Mouse (Mus musculus): ENCODE measurements around the gene Hace1. TPM values are rescaled to one million over a fixed set of nuclear protein-coding genes. Genes with fewer than 3 reads are reported as not detected.
A peak's percentile ranks its signal among the peaks of the same experiment; 100 is the strongest.

The Hace1 gene
- polyA plus RNA-seq, 1 experiment from 2014 or later, result 19.9 TPM

GRCm38 (mm10) chr10:45605853-45606252 is 28.2 kb downstream of the Hace1 start:
- H3K9me3 ChIP-seq (ENCODE audit: control insufficient read depth, low read length), result no peaks in the 10 kb centered on the region
- no peak overlapping the region for H3K27ac ChIP-seq (replicated peaks; ENCODE audit: low read depth, low read length)
- H3K4me3 ChIP-seq (replicated peaks; ENCODE audit: low read depth, low read length), result no peak overlapping the region
- ATAC-seq (ENCODE audit: low FRiP score, low TSS enrichment) (no peak), DNase-seq (no peak)
- 83% methylated on average over 3 of the region's 3 CpGs for WGBS
- peaks cover 7% of the 10 kb centered on the region; the same call in 1 of the 2 replicates for H3K36me3 ChIP-seq (ENCODE audit: control insufficient read depth, insufficient read depth, low read length)
- H3K27me3 ChIP-seq (ENCODE audit: control insufficient read depth, insufficient read depth, low read length), result no peaks in the 10 kb centered on the region
- no peak overlapping the region for H3K9ac ChIP-seq (replicated peaks; ENCODE audit: low read length)
- H3K4me2 ChIP-seq (ENCODE audit: low read length), result no peak overlapping the region
- no peaks in the 10 kb centered on the region for H3K4me1 ChIP-seq (ENCODE audit: control insufficient read depth, insufficient read depth, low read length)

- Histone ChIP-seq H3K4me2 (ENCODE audit: low read length) (no peak overlapping the region), H3K9me3 (ENCODE audit: control insufficient read depth, low read length) (no peaks in the 10 kb centered on the region), H3K4me3 (replicated peaks; ENCODE audit: low read depth, low read length) (no peak overlapping the region), H3K9ac (replicated peaks; ENCODE audit: low read length) (no peak overlapping the region), H3K36me3 (ENCODE audit: control insufficient read depth, insufficient read depth, low read length) (peaks cover 17% of the 10 kb centered on the region; the same call in 1 of the 2 replicates), H3K4me1 (ENCODE audit: control insufficient read depth, insufficient read depth, low read length) (no peaks in the 10 kb centered on the region), H3K27me3 (ENCODE audit: control insufficient read depth, insufficient read depth, low read length) (no peaks in the 10 kb centered on the region), H3K27ac (replicated peaks; ENCODE audit: low read depth, low read length) (no peak overlapping the region)
- WGBS, result 78% methylated on average over 1 of the region's 1 CpGs
- DNase-seq (no peak), ATAC-seq (ENCODE audit: low FRiP score, low TSS enrichment) (no peak)
Measured at GRCm38 (mm10) chr10:45610727-45611126, 33.1 kb downstream of the Hace1 start.

GRCm38 (mm10) chr10:45616012-45616411 is 38.4 kb downstream of the Hace1 start:
- H3K36me3 ChIP-seq (ENCODE audit: control insufficient read depth, insufficient read depth, low read length), result 0 out of 2 replicates have a peak, but pooled peaks cover 13% of the 10 kb centered on the region
- no peak for DNase-seq
- ATAC-seq (ENCODE audit: low FRiP score, low TSS enrichment), result peak; percentile 27; the same call in 1 of the 2 replicates
- H3K4me2 ChIP-seq (ENCODE audit: low read length), result no peak overlapping the region
- H3K9me3 ChIP-seq (ENCODE audit: control insufficient read depth, low read length), result no peaks in the 10 kb centered on the region
- no peaks in the 10 kb centered on the region for H3K4me1 ChIP-seq (ENCODE audit: control insufficient read depth, insufficient read depth, low read length)
- no peak overlapping the region for H3K4me3 ChIP-seq (replicated peaks; ENCODE audit: low read depth, low read length)
- H3K27me3 ChIP-seq (ENCODE audit: control insufficient read depth, insufficient read depth, low read length), result no peaks in the 10 kb centered on the region
- no peak overlapping the region for H3K27ac ChIP-seq (replicated peaks; ENCODE audit: low read depth, low read length)
- 93% methylated on average over 5 of the region's 5 CpGs for WGBS
- no peak overlapping the region for H3K9ac ChIP-seq (replicated peaks; ENCODE audit: low read length)

GRCm38 (mm10) chr10:45619039-45619438 is 41.4 kb downstream of the Hace1 start:
- Histone ChIP-seq H3K4me1 (ENCODE audit: control insufficient read depth, insufficient read depth, low read length) (no peaks in the 10 kb centered on the region), H3K36me3 (ENCODE audit: control insufficient read depth, insufficient read depth, low read length) (0 out of 2 replicates have a peak, but pooled peaks cover 5% of the 10 kb centered on the region), H3K9ac (replicated peaks; ENCODE audit: low read length) (no peak overlapping the region), H3K4me2 (ENCODE audit: low read length) (no peak overlapping the region), H3K27ac (replicated peaks; ENCODE audit: low read depth, low read length) (no peak overlapping the region), H3K4me3 (replicated peaks; ENCODE audit: low read depth, low read length) (no peak overlapping the region), H3K27me3 (ENCODE audit: control insufficient read depth, insufficient read depth, low read length) (no peaks in the 10 kb centered on the region), H3K9me3 (ENCODE audit: control insufficient read depth, low read length) (no peaks in the 10 kb centered on the region)
- DNase-seq (no peak), ATAC-seq (ENCODE audit: low FRiP score, low TSS enrichment) (no peak)
- 87% methylated on average over 3 of the region's 3 CpGs for WGBS

- H3K36me3 ChIP-seq (ENCODE audit: control insufficient read depth, insufficient read depth, low read length), result no peaks in the 10 kb centered on the region
- H3K9ac ChIP-seq (replicated peaks; ENCODE audit: low read length), result no peak overlapping the region
- H3K27ac ChIP-seq (replicated peaks; ENCODE audit: low read depth, low read length), result no peak overlapping the region
- no peaks in the 10 kb centered on the region for H3K4me1 ChIP-seq (ENCODE audit: control insufficient read depth, insufficient read depth, low read length)
- 93% methylated on average over 3 of the region's 3 CpGs for WGBS
- DNase-seq, result no peak
- no peak overlapping the region for H3K4me3 ChIP-seq (replicated peaks; ENCODE audit: low read depth, low read length)
- H3K9me3 ChIP-seq (ENCODE audit: control insufficient read depth, low read length), result no peaks in the 10 kb centered on the region
- H3K27me3 ChIP-seq (ENCODE audit: control insufficient read depth, insufficient read depth, low read length), result no peaks in the 10 kb centered on the region
- H3K4me2 ChIP-seq (ENCODE audit: low read length), result no peak overlapping the region
- ATAC-seq (ENCODE audit: low FRiP score, low TSS enrichment), result no peak
Measured at GRCm38 (mm10) chr10:45631995-45632394, 54.4 kb downstream of the Hace1 start.

- WGBS, result 93% methylated on average over 10 of the region's 10 CpGs
- no peaks in the 10 kb centered on the region for H3K36me3 ChIP-seq (ENCODE audit: control insufficient read depth, insufficient read depth, low read length)
- H3K27me3 ChIP-seq (ENCODE audit: control insufficient read depth, insufficient read depth, low read length), result no peaks in the 10 kb centered on the region
- ATAC-seq (ENCODE audit: low FRiP score, low TSS enrichment), result no peak
- H3K27ac ChIP-seq (replicated peaks; ENCODE audit: low read depth, low read length), result no peak overlapping the region
- no peak overlapping the region for H3K4me2 ChIP-seq (ENCODE audit: low read length)
- no peak overlapping the region for H3K9ac ChIP-seq (replicated peaks; ENCODE audit: low read length)
- H3K4me3 ChIP-seq (replicated peaks; ENCODE audit: low read depth, low read length), result no peak overlapping the region
- no peaks in the 10 kb centered on the region for H3K4me1 ChIP-seq (ENCODE audit: control insufficient read depth, insufficient read depth, low read length)
- DNase-seq, result no peak
- H3K9me3 ChIP-seq (ENCODE audit: control insufficient read depth, low read length), result no peaks in the 10 kb centered on the region
Measured at GRCm38 (mm10) chr10:45632641-45633040, 55.0 kb downstream of the Hace1 start.

- Histone ChIP-seq H3K9me3 (ENCODE audit: control insufficient read depth, low read length) (no peaks in the 10 kb centered on the region), H3K4me3 (replicated peaks; ENCODE audit: low read depth, low read length) (no peak overlapping the region), H3K4me2 (ENCODE audit: low read length) (no peak overlapping the region), H3K9ac (replicated peaks; ENCODE audit: low read length) (no peak overlapping the region), H3K36me3 (ENCODE audit: control insufficient read depth, insufficient read depth, low read length) (no peaks in the 10 kb centered on the region), H3K27me3 (ENCODE audit: control insufficient read depth, insufficient read depth, low read length) (no peaks in the 10 kb centered on the region), H3K4me1 (ENCODE audit: control insufficient read depth, insufficient read depth, low read length) (no peaks in the 10 kb centered on the region), H3K27ac (replicated peaks; ENCODE audit: low read depth, low read length) (no peak overlapping the region)
- 92% methylated on average over 3 of the region's 3 CpGs for WGBS
- DNase-seq (no peak), ATAC-seq (ENCODE audit: low FRiP score, low TSS enrichment) (no peak)
Measured at GRCm38 (mm10) chr10:45635201-45635600, 57.6 kb downstream of the Hace1 start.

GRCm38 (mm10) chr10:45639762-45640161 is 62.1 kb downstream of the Hace1 start:
- no peaks in the 10 kb centered on the region for H3K4me1 ChIP-seq (ENCODE audit: control insufficient read depth, insufficient read depth, low read length)
- H3K9me3 ChIP-seq (ENCODE audit: control insufficient read depth, low read length), result no peaks in the 10 kb centered on the region
- no peak overlapping the region for H3K27ac ChIP-seq (replicated peaks; ENCODE audit: low read depth, low read length)
- H3K4me3 ChIP-seq (replicated peaks; ENCODE audit: low read depth, low read length), result no peak overlapping the region
- ATAC-seq (ENCODE audit: low FRiP score, low TSS enrichment), result no peak
- H3K9ac ChIP-seq (replicated peaks; ENCODE audit: low read length), result no peak overlapping the region
- DNase-seq, result no peak
- H3K27me3 ChIP-seq (ENCODE audit: control insufficient read depth, insufficient read depth, low read length), result no peaks in the 10 kb centered on the region
- H3K4me2 ChIP-seq (ENCODE audit: low read length), result no peak overlapping the region
- H3K36me3 ChIP-seq (ENCODE audit: control insufficient read depth, insufficient read depth, low read length), result no peaks in the 10 kb centered on the region

GRCm38 (mm10) chr10:45654026-45654425 is 76.4 kb downstream of the Hace1 start:
- WGBS, result 98% methylated on average over 2 of the region's 2 CpGs
- no peak overlapping the region for H3K4me3 ChIP-seq (replicated peaks; ENCODE audit: low read depth, low read length)
- H3K9ac ChIP-seq (replicated peaks; ENCODE audit: low read length), result no peak overlapping the region
- H3K27ac ChIP-seq (replicated peaks; ENCODE audit: low read depth, low read length), result no peak overlapping the region
- no peaks in the 10 kb centered on the region for H3K9me3 ChIP-seq (ENCODE audit: control insufficient read depth, low read length)
- peak; percentile 12 for DNase-seq
- H3K27me3 ChIP-seq (ENCODE audit: control insufficient read depth, insufficient read depth, low read length), result no peaks in the 10 kb centered on the region
- ATAC-seq (ENCODE audit: low FRiP score, low TSS enrichment), result no peak
- H3K4me2 ChIP-seq (ENCODE audit: low read length), result no peak overlapping the region
- H3K4me1 ChIP-seq (ENCODE audit: control insufficient read depth, insufficient read depth, low read length), result no peaks in the 10 kb centered on the region
- H3K36me3 ChIP-seq (ENCODE audit: control insufficient read depth, insufficient read depth, low read length), result peaks cover 5% of the 10 kb centered on the region; the same call in 1 of the 2 replicates

All from midbrain, embryonic 14.5 days (tissue).